Mouse (Mus musculus): ENCODE data around the gene Traf7. TPM values are rescaled to one million over a fixed set of nuclear protein-coding genes. Genes with fewer than 3 reads are reported as not detected.

Gene Traf7
- polyA plus RNA-seq, 1 experiment = 113 TPM

GRCm38 (mm10) chr17:24533099-24533992 lies 5.6 kb upstream of the Traf7 start:
- Histone ChIP-seq H3K4me1 (ENCODE audit: control insufficient read depth, insufficient read depth, insufficient read length, low read length) (peaks cover 18% of the 10 kb centered on the region), H3K27me3 (ENCODE audit: control insufficient read depth, insufficient read depth, low read length) (no peaks in the 10 kb centered on the region), H3K4me3 (ENCODE audit: low read depth, low read length) (peak overlapping the region; percentile 57), H3K36me3 (ENCODE audit: control insufficient read depth, insufficient read depth, low read length) (peaks cover 7% of the 10 kb centered on the region), H3K27ac (ENCODE audit: insufficient read depth, low read depth, low read length) (no peak overlapping the region)
- WGBS = 16% methylated on average over 53 of the region's 53 CpGs
- TF ChIP-seq POLR2A (IDR thresholded peaks at IDR 0.05; ENCODE audit: low read depth, low read length) (no peak), CTCF (IDR thresholded peaks at IDR 0.05; ENCODE audit: extremely low read depth, insufficient read length, insufficient replicate concordance, low read depth, low read length) (no peak)

DNA sequence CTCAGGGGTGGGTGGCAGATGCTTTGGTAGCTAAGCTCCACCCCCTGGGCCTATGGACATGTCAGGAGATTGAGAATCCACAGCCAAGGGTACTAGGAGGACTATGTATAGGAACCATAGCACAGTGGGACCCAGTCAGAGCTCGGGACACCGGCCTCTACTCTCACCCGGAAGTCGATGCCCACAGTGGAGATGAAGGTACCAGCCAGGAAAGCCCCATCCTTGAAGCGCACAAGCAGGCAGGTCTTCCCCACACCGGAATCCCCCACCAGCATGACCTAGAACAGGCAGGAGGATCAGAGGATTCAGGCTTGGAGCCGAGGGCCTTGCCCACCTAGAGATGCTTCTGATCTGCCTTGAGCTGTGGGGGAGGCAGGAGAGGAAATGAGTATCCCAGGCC lies 4.3 kb upstream of the Traf7 start:
- Histone ChIP-seq H3K27ac (ENCODE audit: insufficient read depth, low read depth, low read length) (no peak overlapping the region), H3K36me3 (ENCODE audit: control insufficient read depth, insufficient read depth, low read length) (peaks cover 7% of the 10 kb centered on the region), H3K4me3 (ENCODE audit: low read depth, low read length) (no peak overlapping the region), H3K27me3 (ENCODE audit: control insufficient read depth, insufficient read depth, low read length) (no peaks in the 10 kb centered on the region), H3K4me1 (ENCODE audit: control insufficient read depth, insufficient read depth, insufficient read length, low read length) (peaks cover 14% of the 10 kb centered on the region)
- TF ChIP-seq POLR2A (IDR thresholded peaks at IDR 0.05; ENCODE audit: low read depth, low read length) = no peak
- no peak for TF ChIP-seq CTCF (IDR thresholded peaks at IDR 0.05; ENCODE audit: extremely low read depth, insufficient read length, insufficient replicate concordance, low read depth, low read length)
- WGBS = 78% methylated on average over 7 of the region's 7 CpGs

DNA sequence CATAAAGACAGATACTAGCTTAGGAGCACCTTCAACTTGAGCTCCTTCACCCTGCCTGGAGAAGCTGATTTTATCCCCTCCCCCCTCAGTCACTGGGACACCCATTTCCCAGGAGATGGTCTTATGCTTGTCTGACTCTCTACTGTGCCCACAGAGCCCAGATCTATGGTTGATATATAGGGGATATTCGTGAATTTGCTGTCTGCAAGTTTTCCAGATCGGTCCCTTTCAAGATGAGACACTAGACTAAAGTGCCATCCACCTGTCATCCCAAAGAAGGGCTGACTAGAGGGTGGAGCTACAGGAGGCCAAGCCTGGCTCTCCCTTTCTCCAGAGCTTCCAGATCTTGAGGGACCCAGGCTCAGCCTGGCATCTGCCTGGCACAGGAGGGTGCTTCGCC lies 3.3 kb upstream of the Traf7 start:
- TF ChIP-seq POLR2A (IDR thresholded peaks at IDR 0.05; ENCODE audit: low read depth, low read length) (no peak), CTCF (IDR thresholded peaks at IDR 0.05; ENCODE audit: extremely low read depth, insufficient read length, insufficient replicate concordance, low read depth, low read length) (no peak)
- H3K27ac ChIP-seq (ENCODE audit: insufficient read depth, low read depth, low read length) = no peak overlapping the region
- peaks cover 7% of the 10 kb centered on the region for H3K36me3 ChIP-seq (ENCODE audit: control insufficient read depth, insufficient read depth, low read length)
- H3K27me3 ChIP-seq (ENCODE audit: control insufficient read depth, insufficient read depth, low read length) = no peaks in the 10 kb centered on the region
- H3K4me1 ChIP-seq (ENCODE audit: control insufficient read depth, insufficient read depth, insufficient read length, low read length) = peaks cover 14% of the 10 kb centered on the region
- no peak overlapping the region for H3K4me3 ChIP-seq (ENCODE audit: low read depth, low read length)
- WGBS = 64% methylated on average over 3 of the region's 3 CpGs

GRCm38 (mm10) chr17:24530361-24531050 lies 2.8 kb upstream of the Traf7 start:
- H3K4me3 ChIP-seq (ENCODE audit: low read depth, low read length) = no peak overlapping the region
- TF ChIP-seq CTCF (IDR thresholded peaks at IDR 0.05; ENCODE audit: extremely low read depth, insufficient read length, insufficient replicate concordance, low read depth, low read length) = no peak
- TF ChIP-seq POLR2A (IDR thresholded peaks at IDR 0.05; ENCODE audit: low read depth, low read length) = no peak
- H3K4me1 ChIP-seq (ENCODE audit: control insufficient read depth, insufficient read depth, insufficient read length, low read length) = peaks cover 14% of the 10 kb centered on the region
- H3K27me3 ChIP-seq (ENCODE audit: control insufficient read depth, insufficient read depth, low read length) = no peaks in the 10 kb centered on the region
- peaks cover 8% of the 10 kb centered on the region for H3K36me3 ChIP-seq (ENCODE audit: control insufficient read depth, insufficient read depth, low read length)
- 49% methylated on average over 8 of the region's 8 CpGs for WGBS
- H3K27ac ChIP-seq (ENCODE audit: insufficient read depth, low read depth, low read length) = no peak overlapping the region

DNA sequence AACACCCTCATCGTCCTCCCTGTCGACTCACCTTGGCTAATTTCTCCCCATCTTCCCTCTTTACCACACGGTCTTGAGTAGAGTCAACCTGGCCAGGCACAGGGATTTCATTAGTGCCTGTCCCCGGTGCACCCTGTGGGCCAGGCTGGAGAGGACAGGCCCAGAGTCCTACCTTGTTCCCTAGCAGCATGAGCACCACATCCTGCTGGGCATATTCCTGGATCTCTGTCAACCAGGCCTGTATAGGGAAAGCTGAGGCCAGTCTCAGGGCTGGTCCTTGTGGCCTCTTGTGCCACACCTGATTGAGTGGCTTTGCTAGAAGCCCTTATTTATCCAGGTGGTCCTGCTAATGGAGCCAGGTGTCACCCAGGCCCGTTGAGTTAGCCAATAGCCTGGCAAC lies 2.1 kb upstream of the Traf7 start:
- TF ChIP-seq POLR2A (IDR thresholded peaks at IDR 0.05; ENCODE audit: low read depth, low read length) = no peak
- no peak for TF ChIP-seq CTCF (IDR thresholded peaks at IDR 0.05; ENCODE audit: extremely low read depth, insufficient read length, insufficient replicate concordance, low read depth, low read length)
- H3K27me3 ChIP-seq (ENCODE audit: control insufficient read depth, insufficient read depth, low read length) = no peaks in the 10 kb centered on the region
- peaks cover 8% of the 10 kb centered on the region for H3K36me3 ChIP-seq (ENCODE audit: control insufficient read depth, insufficient read depth, low read length)
- H3K4me1 ChIP-seq (ENCODE audit: control insufficient read depth, insufficient read depth, insufficient read length, low read length) = peaks cover 14% of the 10 kb centered on the region
- peak overlapping the region; percentile 52 for H3K4me3 ChIP-seq (ENCODE audit: low read depth, low read length)
- WGBS = 23% methylated on average over 5 of the region's 5 CpGs
- no peak overlapping the region for H3K27ac ChIP-seq (ENCODE audit: insufficient read depth, low read depth, low read length)

DNA sequence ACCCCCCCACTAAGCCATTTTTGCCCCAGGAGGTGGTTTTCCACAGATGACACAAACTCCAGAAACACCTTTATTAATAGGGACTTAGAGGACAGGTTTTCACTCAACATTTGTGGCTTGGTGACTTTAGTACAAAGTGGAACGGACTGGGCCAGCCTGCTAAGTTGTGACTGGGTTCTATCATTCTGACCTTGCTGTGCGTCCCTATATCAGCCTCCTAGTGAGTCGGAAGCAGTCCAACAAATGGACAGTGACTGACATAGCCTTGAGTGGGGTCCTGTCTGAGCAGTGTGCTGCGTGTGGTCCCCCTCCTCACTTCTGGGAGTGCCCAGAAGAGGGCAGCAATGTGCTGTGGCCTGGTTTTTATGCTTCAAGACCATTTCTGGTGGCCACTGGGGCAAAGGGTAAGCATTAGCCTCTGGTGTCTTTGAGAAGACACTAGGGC lies 1.3 kb upstream of the Traf7 start:
- TF ChIP-seq CTCF (IDR thresholded peaks at IDR 0.05; ENCODE audit: extremely low read depth, insufficient read length, insufficient replicate concordance, low read depth, low read length) (peak; percentile 79; the same call in 1 of the 2 replicates), POLR2A (IDR thresholded peaks at IDR 0.05; ENCODE audit: low read depth, low read length) (no peak)
- H3K27ac ChIP-seq (ENCODE audit: insufficient read depth, low read depth, low read length) = peak overlapping the region; percentile 77; the same call in 1 of the 2 replicates
- peak overlapping the region; percentile 52 for H3K4me3 ChIP-seq (ENCODE audit: low read depth, low read length)
- peaks cover 14% of the 10 kb centered on the region for H3K4me1 ChIP-seq (ENCODE audit: control insufficient read depth, insufficient read depth, insufficient read length, low read length)
- peaks cover 8% of the 10 kb centered on the region for H3K36me3 ChIP-seq (ENCODE audit: control insufficient read depth, insufficient read depth, low read length)
- WGBS = 2% methylated on average over 4 of the region's 4 CpGs
- H3K27me3 ChIP-seq (ENCODE audit: control insufficient read depth, insufficient read depth, low read length) = no peaks in the 10 kb centered on the region

DNA sequence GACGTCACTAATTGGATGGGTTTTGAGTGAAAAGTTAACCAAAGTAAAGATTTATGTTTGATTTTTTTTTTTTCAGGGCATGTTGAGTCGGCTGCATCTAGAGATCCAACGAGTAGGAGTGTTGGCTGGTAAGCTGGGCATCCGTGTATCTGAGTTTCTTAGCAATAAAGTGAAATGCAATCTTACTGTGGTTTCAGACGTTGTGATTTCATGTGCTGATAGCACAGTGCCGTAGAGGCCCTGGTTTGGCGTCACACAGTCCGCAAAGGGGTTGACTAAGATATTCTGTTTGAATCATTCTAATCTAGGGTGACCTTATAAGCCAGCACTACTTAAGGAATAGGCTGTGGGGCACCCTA lies 801 bp upstream of the Traf7 start:
- Histone ChIP-seq H3K4me3 (ENCODE audit: low read depth, low read length) (peak overlapping the region; percentile 68), H3K36me3 (ENCODE audit: control insufficient read depth, insufficient read depth, low read length) (peaks cover 8% of the 10 kb centered on the region), H3K27me3 (ENCODE audit: control insufficient read depth, insufficient read depth, low read length) (no peaks in the 10 kb centered on the region), H3K27ac (ENCODE audit: insufficient read depth, low read depth, low read length) (peak overlapping the region; percentile 77), H3K4me1 (ENCODE audit: control insufficient read depth, insufficient read depth, insufficient read length, low read length) (peaks cover 14% of the 10 kb centered on the region)
- under 1% methylated on average over 8 of the region's 8 CpGs for WGBS
- TF ChIP-seq POLR2A (IDR thresholded peaks at IDR 0.05; ENCODE audit: low read depth, low read length) (no peak), CTCF (IDR thresholded peaks at IDR 0.05; ENCODE audit: extremely low read depth, insufficient read length, insufficient replicate concordance, low read depth, low read length) (no peak)
